In the genomic region with DNA sequence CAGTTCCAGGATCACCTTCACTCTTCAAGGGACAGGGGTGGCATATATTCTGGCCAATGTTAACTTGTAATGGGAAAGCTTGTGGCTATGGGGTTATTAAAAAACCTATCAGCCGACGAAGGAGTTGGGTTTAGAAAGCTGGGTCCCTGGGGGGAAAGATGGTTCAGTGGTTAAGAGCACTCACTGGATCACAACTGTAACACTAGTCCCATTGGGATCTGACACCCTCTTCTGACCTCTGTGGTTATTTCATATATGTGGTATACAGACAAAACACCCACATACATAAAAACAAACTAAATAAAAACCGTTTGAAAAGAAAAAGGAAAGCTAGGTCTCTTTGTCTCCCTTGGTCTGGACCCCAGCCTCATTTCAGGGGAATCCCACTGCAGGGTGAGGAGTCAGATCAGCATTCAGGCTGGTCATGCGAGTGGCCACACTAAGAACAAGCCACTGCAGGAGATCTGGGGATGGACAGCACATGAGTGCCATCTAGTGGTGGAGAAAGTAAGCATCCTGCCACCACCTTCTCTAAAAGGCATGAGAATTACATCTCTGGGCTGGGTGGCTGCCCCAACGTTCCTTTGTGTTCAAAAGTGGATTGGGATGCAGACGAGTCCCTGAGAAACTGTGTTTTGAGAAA, we compare ENCODE assay signal across 8 mouse cellular contexts. TPM values are rescaled to one million over a fixed set of nuclear protein-coding genes. Genes with fewer than 3 reads are reported as not detected.
DNase-seq lines count a peak whose midpoint lies in the region; ATAC-seq and TF ChIP-seq lines count a peak whose summit lies in the region.

No protein-coding gene starts in this region.

- peak; percentile 84 for DNase-seq in ES-CJ7 (ENCODE audit: low read depth, low spot score)
- DNase-seq in brain, embryonic 14.5 days (ENCODE audit: low read depth): peak; percentile 87
- peak; percentile 82 for DNase-seq in heart, postnatal 0 days (ENCODE audit: low spot score)
- peak; percentile 76 to 83 for DNase-seq in kidney, postnatal 4 days
- DNase-seq in telencephalon, adult 2 months (ENCODE audit: low read depth, low spot score): peak; percentile 47

- TF ChIP-seq EP300 in heart, postnatal 0 days (IDR thresholded peaks at IDR 0.05; ENCODE audit: low read depth): no peak

- no peak overlapping the region for H3K4me3 ChIP-seq in heart, postnatal 0 days (ENCODE audit: low read depth, low read length)
- no peak overlapping the region for H3K4me3 ChIP-seq in liver, embryonic 15.5 days (replicated peaks)
- H3K4me3 ChIP-seq in neural tube, embryonic 13.5 days: no peak overlapping the region

- 27% methylated on average over 6 of the region's 6 CpGs for WGBS in heart, postnatal 0 days
- 32% methylated on average over 6 of the region's 6 CpGs for WGBS in liver, embryonic 15.5 days (ENCODE audit: insufficient replicate concordance)
- WGBS in neural tube, embryonic 13.5 days: 34% methylated on average over 6 of the region's 6 CpGs

- peaks cover 3% of the 10 kb centered on the region; the same call in 1 of the 2 replicates for H3K4me1 ChIP-seq in heart, postnatal 0 days (ENCODE audit: control insufficient read depth, insufficient read depth)
- peaks cover 54% of the 10 kb centered on the region for H3K4me1 ChIP-seq in liver, embryonic 15.5 days (replicated peaks)
- H3K4me1 ChIP-seq in neural tube, embryonic 13.5 days (replicated peaks): no peaks in the 10 kb centered on the region

- no peak for TF ChIP-seq POLR2A in brain, embryonic 14.5 days (IDR thresholded peaks at IDR 0.05; ENCODE audit: borderline replicate concordance, extremely low read depth, insufficient read depth, insufficient read length, poor library complexity, severe bottlenecking)

- H3K27ac ChIP-seq in heart, postnatal 0 days (ENCODE audit: low read depth): no peak overlapping the region
- peak overlapping the region; percentile 55; the same call in 1 of the 2 replicates for H3K27ac ChIP-seq in liver, embryonic 15.5 days (replicated peaks)
- no peak overlapping the region for H3K27ac ChIP-seq in neural tube, embryonic 13.5 days (replicated peaks)

- no peaks in the 10 kb centered on the region for H3K9me3 ChIP-seq in heart, postnatal 0 days (replicated peaks; ENCODE audit: control insufficient read depth, low read length)
- H3K9me3 ChIP-seq in liver, embryonic 15.5 days (replicated peaks): no peaks in the 10 kb centered on the region
- H3K9me3 ChIP-seq in neural tube, embryonic 13.5 days: no peaks in the 10 kb centered on the region

- no peak overlapping the region for H3K4me2 ChIP-seq in heart, postnatal 0 days (ENCODE audit: low read depth, low read length)
- no peak overlapping the region for H3K4me2 ChIP-seq in liver, embryonic 15.5 days
- H3K4me2 ChIP-seq in neural tube, embryonic 13.5 days: no peak overlapping the region

- no peak overlapping the region for H3K9ac ChIP-seq in heart, postnatal 0 days (replicated peaks; ENCODE audit: low read depth, low read length)
- no peak overlapping the region for H3K9ac ChIP-seq in liver, embryonic 15.5 days
- H3K9ac ChIP-seq in neural tube, embryonic 13.5 days: no peak overlapping the region

- no peaks in the 10 kb centered on the region for H3K27me3 ChIP-seq in heart, postnatal 0 days (ENCODE audit: control insufficient read depth, insufficient read depth, low read length)
- no peaks in the 10 kb centered on the region for H3K27me3 ChIP-seq in liver, embryonic 15.5 days
- H3K27me3 ChIP-seq in neural tube, embryonic 13.5 days: no peaks in the 10 kb centered on the region

- 0 out of 2 replicates have a peak, but pooled peaks cover 5% of the 10 kb centered on the region for H3K36me3 ChIP-seq in heart, postnatal 0 days (replicated peaks; ENCODE audit: control insufficient read depth, insufficient read depth, low read length)
- peaks cover 11% of the 10 kb centered on the region; the same call in 1 of the 2 replicates for H3K36me3 ChIP-seq in liver, embryonic 15.5 days (replicated peaks)
- H3K36me3 ChIP-seq in neural tube, embryonic 13.5 days: peaks cover 11% of the 10 kb centered on the region; the same call in 1 of the 2 replicates

- peak; percentile 93 for TF ChIP-seq CTCF in brain, embryonic 14.5 days (IDR thresholded peaks at IDR 0.05; ENCODE audit: borderline replicate concordance, extremely low read depth, insufficient read depth, insufficient read length)
- peak; percentile 97 for TF ChIP-seq CTCF in heart, postnatal 0 days (IDR thresholded peaks at IDR 0.05; ENCODE audit: low read depth)

- ATAC-seq in erythroid progenitor cell, adult 5-6 weeks (replicated peaks; ENCODE audit: low FRiP score, poor library complexity, severe bottlenecking): peak; percentile 80
- peak; percentile 81 for ATAC-seq in heart, postnatal 0 days (ENCODE audit: insufficient read depth, low read depth)
- ATAC-seq in liver, embryonic 15.5 days (ENCODE audit: insufficient read depth): no peak
- peak; percentile 67; the same call in 1 of the 2 replicates for ATAC-seq in neural tube, embryonic 13.5 days (ENCODE audit: low read depth)

RNA-seq across cellular contexts. Expression of gene Icam2, which starts 3.8 kb away (rescaled TPM):
- 11.5 and 11.9 TPM in 2 replicates for polyA plus RNA-seq in brain, embryonic 14.5 days (2012; rRNA removed)
- total RNA-seq in erythroid progenitor cell, adult 5-6 weeks (2015; ENCODE audit: low replicate concordance): 23.9 TPM in 1 of 2 replicates, not detected in the other
- 9.5 and 15.1 TPM in 2 replicates for total RNA-seq in erythroid progenitor cell, adult 5-6 weeks (2017; ENCODE audit: low replicate concordance)
- total RNA-seq in heart, postnatal 0 days (2014; rRNA removed; ENCODE audit: low replicate concordance): 66.6 and 76.3 TPM in 2 replicates
- 72.9 and 74.9 TPM in 2 replicates for polyA plus RNA-seq in heart, postnatal 0 days (2015; fragmentation: Nextera tagmentation; extraction: Ambion mirVana)
- 13.4 and 16.4 TPM in 2 replicates for polyA plus RNA-seq in liver, embryonic 15.5 days (2015; fragmentation: Nextera tagmentation; extraction: Ambion mirVana)
- 18.3 and 19.3 TPM in 2 replicates for polyA plus RNA-seq in neural tube, embryonic 13.5 days (2015; fragmentation: Nextera tagmentation; extraction: Ambion mirVana)

RNA-seq across cellular contexts. Expression of gene Prr29, which starts 26.4 kb away (rescaled TPM):
- polyA plus RNA-seq in brain, embryonic 14.5 days (2012; rRNA removed): not detected in 2 replicates
- not detected in 2 replicates for total RNA-seq in erythroid progenitor cell, adult 5-6 weeks (2015; ENCODE audit: low replicate concordance)
- total RNA-seq in erythroid progenitor cell, adult 5-6 weeks (2017; ENCODE audit: low replicate concordance): not detected in 2 replicates
- total RNA-seq in heart, postnatal 0 days (2014; rRNA removed; ENCODE audit: low replicate concordance): 0.50 TPM in 1 of 2 replicates, not detected in the other
- polyA plus RNA-seq in heart, postnatal 0 days (2015; fragmentation: Nextera tagmentation; extraction: Ambion mirVana): 0.49 and 0.55 TPM in 2 replicates
- polyA plus RNA-seq in liver, embryonic 15.5 days (2015; fragmentation: Nextera tagmentation; extraction: Ambion mirVana): not detected in 2 replicates
- not detected in 2 replicates for polyA plus RNA-seq in neural tube, embryonic 13.5 days (2015; fragmentation: Nextera tagmentation; extraction: Ambion mirVana)

RNA-seq across cellular contexts. Expression of gene Scn4a, which starts 38.6 kb away (rescaled TPM):
- 0.01 and 0.07 TPM in 2 replicates for polyA plus RNA-seq in brain, embryonic 14.5 days (2012; rRNA removed)
- 0.84 TPM in 1 of 2 replicates, not detected in the other for total RNA-seq in erythroid progenitor cell, adult 5-6 weeks (2015; ENCODE audit: low replicate concordance)
- 0.39 TPM in 1 of 2 replicates, not detected in the other for total RNA-seq in erythroid progenitor cell, adult 5-6 weeks (2017; ENCODE audit: low replicate concordance)
- 0.70 and 0.76 TPM in 2 replicates for total RNA-seq in heart, postnatal 0 days (2014; rRNA removed; ENCODE audit: low replicate concordance)
- polyA plus RNA-seq in heart, postnatal 0 days (2015; fragmentation: Nextera tagmentation; extraction: Ambion mirVana): 0.23 and 0.51 TPM in 2 replicates
- polyA plus RNA-seq in liver, embryonic 15.5 days (2015; fragmentation: Nextera tagmentation; extraction: Ambion mirVana): 0.03 and 0.24 TPM in 2 replicates
- polyA plus RNA-seq in neural tube, embryonic 13.5 days (2015; fragmentation: Nextera tagmentation; extraction: Ambion mirVana): 0.10 TPM in 1 of 2 replicates, not detected in the other
